Mouse (Mus musculus): ENCODE results near the gene Pcare. TPM values are rescaled to one million over a fixed set of nuclear protein-coding genes. Genes with fewer than 3 reads are reported as not detected.

The Pcare gene
- polyA plus RNA-seq, 1 experiment from 2014 or later = not detected

- H3K36me3 ChIP-seq (replicated peaks; ENCODE audit: control insufficient read depth, insufficient read depth, low read depth, low read length) = no peaks in the 10 kb centered on the region
- 89% methylated on average over 3 of the region's 3 CpGs for WGBS
- no peak overlapping the region for H3K4me3 ChIP-seq (ENCODE audit: low read depth, low read length)
- DNase-seq (ENCODE audit: low spot score) (no peak), ATAC-seq (replicated peaks; ENCODE audit: insufficient number of reproducible peaks, low FRiP score, low TSS enrichment, low read depth) (no peak)
- no peak overlapping the region for H3K9ac ChIP-seq (replicated peaks; ENCODE audit: low read length)
- no peak overlapping the region for H3K27ac ChIP-seq (replicated peaks; ENCODE audit: low read depth, low read length)
- no peaks in the 10 kb centered on the region for H3K27me3 ChIP-seq (ENCODE audit: control insufficient read depth, insufficient read depth, low read length)
- H3K4me2 ChIP-seq (ENCODE audit: low read depth, low read length) = no peak overlapping the region
- no peaks in the 10 kb centered on the region for H3K4me1 ChIP-seq (ENCODE audit: control insufficient read depth, insufficient read depth, low read length)
- no peaks in the 10 kb centered on the region for H3K9me3 ChIP-seq (replicated peaks; ENCODE audit: control insufficient read depth, low read length)
These were observed 31.7 kb downstream of the Pcare start for GRCm38 (mm10) chr17:71721019-71721418.

- no peak for DNase-seq (ENCODE audit: low spot score)
- no peaks in the 10 kb centered on the region for H3K9me3 ChIP-seq (replicated peaks; ENCODE audit: control insufficient read depth, low read length)
- H3K4me3 ChIP-seq (ENCODE audit: low read depth, low read length) = no peak overlapping the region
These were observed 32.3 kb downstream of the Pcare start for GRCm38 (mm10) chr17:71720434-71720833.

GRCm38 (mm10) chr17:71717881-71718625 lies 34.6 kb downstream of the Pcare start:
- Histone ChIP-seq H3K36me3 (replicated peaks; ENCODE audit: control insufficient read depth, insufficient read depth, low read depth, low read length) (no peaks in the 10 kb centered on the region), H3K27me3 (ENCODE audit: control insufficient read depth, insufficient read depth, low read length) (no peaks in the 10 kb centered on the region), H3K4me3 (ENCODE audit: low read depth, low read length) (no peak overlapping the region), H3K4me1 (ENCODE audit: control insufficient read depth, insufficient read depth, low read length) (no peaks in the 10 kb centered on the region), H3K9me3 (replicated peaks; ENCODE audit: control insufficient read depth, low read length) (no peaks in the 10 kb centered on the region), H3K9ac (replicated peaks; ENCODE audit: low read length) (no peak overlapping the region), H3K27ac (replicated peaks; ENCODE audit: low read depth, low read length) (no peak overlapping the region), H3K4me2 (ENCODE audit: low read depth, low read length) (no peak overlapping the region)
- ATAC-seq (replicated peaks; ENCODE audit: insufficient number of reproducible peaks, low FRiP score, low TSS enrichment, low read depth) (no peak), DNase-seq (ENCODE audit: low spot score) (no peak)
- 92% methylated on average over 8 of the region's 8 CpGs for WGBS

More at GRCm38 (mm10) chr17:71720434-71720833, 32.3 kb downstream of the Pcare start:
- H3K4me2 ChIP-seq (ENCODE audit: low read depth, low read length) = no peak overlapping the region
- no peak for ATAC-seq (replicated peaks; ENCODE audit: insufficient number of reproducible peaks, low FRiP score, low TSS enrichment, low read depth)
- H3K27ac ChIP-seq (replicated peaks; ENCODE audit: low read depth, low read length) = no peak overlapping the region
- no peaks in the 10 kb centered on the region for H3K36me3 ChIP-seq (replicated peaks; ENCODE audit: control insufficient read depth, insufficient read depth, low read depth, low read length)
- no peaks in the 10 kb centered on the region for H3K4me1 ChIP-seq (ENCODE audit: control insufficient read depth, insufficient read depth, low read length)
- H3K9ac ChIP-seq (replicated peaks; ENCODE audit: low read length) = no peak overlapping the region
- H3K27me3 ChIP-seq (ENCODE audit: control insufficient read depth, insufficient read depth, low read length) = no peaks in the 10 kb centered on the region

GRCm38 (mm10) chr17:71715034-71715433 lies 37.7 kb downstream of the Pcare start:
- ATAC-seq (replicated peaks; ENCODE audit: insufficient number of reproducible peaks, low FRiP score, low TSS enrichment, low read depth) = no peak
- H3K27me3 ChIP-seq (ENCODE audit: control insufficient read depth, insufficient read depth, low read length) = no peaks in the 10 kb centered on the region
- H3K4me3 ChIP-seq (ENCODE audit: low read depth, low read length) = no peak overlapping the region
- no peaks in the 10 kb centered on the region for H3K9me3 ChIP-seq (replicated peaks; ENCODE audit: control insufficient read depth, low read length)
- no peaks in the 10 kb centered on the region for H3K4me1 ChIP-seq (ENCODE audit: control insufficient read depth, insufficient read depth, low read length)
- no peak overlapping the region for H3K9ac ChIP-seq (replicated peaks; ENCODE audit: low read length)
- WGBS = 62% methylated on average over 3 of the region's 3 CpGs
- DNase-seq (ENCODE audit: low spot score) = no peak
- H3K36me3 ChIP-seq (replicated peaks; ENCODE audit: control insufficient read depth, insufficient read depth, low read depth, low read length) = no peaks in the 10 kb centered on the region
- H3K27ac ChIP-seq (replicated peaks; ENCODE audit: low read depth, low read length) = no peak overlapping the region
- H3K4me2 ChIP-seq (ENCODE audit: low read depth, low read length) = no peak overlapping the region

GRCm38 (mm10) chr17:71712279-71712678 lies 40.4 kb downstream of the Pcare start:
- no peak for ATAC-seq (replicated peaks; ENCODE audit: insufficient number of reproducible peaks, low FRiP score, low TSS enrichment, low read depth)
- Histone ChIP-seq H3K4me2 (ENCODE audit: low read depth, low read length) (no peak overlapping the region), H3K27ac (replicated peaks; ENCODE audit: low read depth, low read length) (no peak overlapping the region), H3K36me3 (replicated peaks; ENCODE audit: control insufficient read depth, insufficient read depth, low read depth, low read length) (no peaks in the 10 kb centered on the region), H3K9me3 (replicated peaks; ENCODE audit: control insufficient read depth, low read length) (no peaks in the 10 kb centered on the region), H3K4me1 (ENCODE audit: control insufficient read depth, insufficient read depth, low read length) (no peaks in the 10 kb centered on the region), H3K4me3 (ENCODE audit: low read depth, low read length) (no peak overlapping the region), H3K9ac (replicated peaks; ENCODE audit: low read length) (no peak overlapping the region), H3K27me3 (ENCODE audit: control insufficient read depth, insufficient read depth, low read length) (no peaks in the 10 kb centered on the region)
- WGBS = 84% methylated on average over 6 of the region's 6 CpGs
- no peak for DNase-seq (ENCODE audit: low spot score)

GRCm38 (mm10) chr17:71707715-71708114 lies 45.0 kb downstream of the Pcare start:
- no peak for ATAC-seq (replicated peaks; ENCODE audit: insufficient number of reproducible peaks, low FRiP score, low TSS enrichment, low read depth)

GRCm38 (mm10) chr17:71705550-71706480 lies 46.9 kb downstream of the Pcare start:
- H3K4me1 ChIP-seq (ENCODE audit: control insufficient read depth, insufficient read depth, low read length) = no peaks in the 10 kb centered on the region
- H3K27ac ChIP-seq (replicated peaks; ENCODE audit: low read depth, low read length) = no peak overlapping the region
- no peak overlapping the region for H3K4me2 ChIP-seq (ENCODE audit: low read depth, low read length)
- DNase-seq (ENCODE audit: low spot score) (no peak), ATAC-seq (replicated peaks; ENCODE audit: insufficient number of reproducible peaks, low FRiP score, low TSS enrichment, low read depth) (no peak)
- H3K4me3 ChIP-seq (ENCODE audit: low read depth, low read length) = no peak overlapping the region
- H3K36me3 ChIP-seq (replicated peaks; ENCODE audit: control insufficient read depth, insufficient read depth, low read depth, low read length) = no peaks in the 10 kb centered on the region
- no peak overlapping the region for H3K9ac ChIP-seq (replicated peaks; ENCODE audit: low read length)
- 82% methylated on average over 14 of the region's 14 CpGs for WGBS
- no peaks in the 10 kb centered on the region for H3K9me3 ChIP-seq (replicated peaks; ENCODE audit: control insufficient read depth, low read length)
- no peaks in the 10 kb centered on the region for H3K27me3 ChIP-seq (ENCODE audit: control insufficient read depth, insufficient read depth, low read length)

More at GRCm38 (mm10) chr17:71707715-71708114, 45.0 kb downstream of the Pcare start:
- Histone ChIP-seq H3K27ac (replicated peaks; ENCODE audit: low read depth, low read length) (no peak overlapping the region), H3K4me3 (ENCODE audit: low read depth, low read length) (no peak overlapping the region), H3K4me2 (ENCODE audit: low read depth, low read length) (no peak overlapping the region), H3K9ac (replicated peaks; ENCODE audit: low read length) (no peak overlapping the region), H3K36me3 (replicated peaks; ENCODE audit: control insufficient read depth, insufficient read depth, low read depth, low read length) (no peaks in the 10 kb centered on the region), H3K27me3 (ENCODE audit: control insufficient read depth, insufficient read depth, low read length) (no peaks in the 10 kb centered on the region), H3K9me3 (replicated peaks; ENCODE audit: control insufficient read depth, low read length) (no peaks in the 10 kb centered on the region), H3K4me1 (ENCODE audit: control insufficient read depth, insufficient read depth, low read length) (no peaks in the 10 kb centered on the region)
- WGBS = 61% methylated on average over 4 of the region's 4 CpGs
- no peak for DNase-seq (ENCODE audit: low spot score)

- Histone ChIP-seq H3K36me3 (replicated peaks; ENCODE audit: control insufficient read depth, insufficient read depth, low read depth, low read length) (no peaks in the 10 kb centered on the region), H3K27ac (replicated peaks; ENCODE audit: low read depth, low read length) (no peak overlapping the region), H3K4me3 (ENCODE audit: low read depth, low read length) (no peak overlapping the region), H3K27me3 (ENCODE audit: control insufficient read depth, insufficient read depth, low read length) (no peaks in the 10 kb centered on the region), H3K4me1 (ENCODE audit: control insufficient read depth, insufficient read depth, low read length) (no peaks in the 10 kb centered on the region), H3K9me3 (replicated peaks; ENCODE audit: control insufficient read depth, low read length) (no peaks in the 10 kb centered on the region), H3K4me2 (ENCODE audit: low read depth, low read length) (no peak overlapping the region), H3K9ac (replicated peaks; ENCODE audit: low read length) (no peak overlapping the region)
- DNase-seq (ENCODE audit: low spot score) (no peak), ATAC-seq (replicated peaks; ENCODE audit: insufficient number of reproducible peaks, low FRiP score, low TSS enrichment, low read depth) (no peak)
- 70% methylated on average over 1 of the region's 1 CpGs for whole genome bisulfite sequencing
These were observed 47.6 kb downstream of the Pcare start for GRCm38 (mm10) chr17:71705113-71705512.

Data from embryonic facial prominence, embryonic 11.5 days (tissue).